Mouse (Mus musculus) kidney, embryonic 14.5 days (tissue): ENCODE results near the gene Cxcr1. TPM values are rescaled to one million over a fixed set of nuclear protein-coding genes. Genes with fewer than 3 reads are reported as not detected.
A peak's percentile ranks its signal among the peaks of the same experiment; 100 is the strongest.

Source experiments
- ATAC-seq: fragments of 200-750 bp; cut with Nextera tagmentation; 2 replicates; pipeline ENCODE4 v1.8.0; 2017; ENCODE audit warnings: moderate number of reproducible peaks, mild to moderate bottlenecking, moderate TSS enrichment, moderate library complexity; ENCODE audit not compliant: low FRiP score, low TSS enrichment
- H3K27ac ChIP-seq: fragments of 300-500 bp; sonication (generic); 2 replicates; pipeline ENCODE4 v1.5.1; 2014; ENCODE audit warnings: low read depth, mild to moderate bottlenecking, low read length, moderate library complexity, mixed read lengths
- H3K27me3 ChIP-seq: fragments of 300-500 bp; sonication (generic); 2 replicates; pipeline ENCODE4 v1.6.1; 2014; ENCODE audit warnings: mild to moderate bottlenecking, low read length; ENCODE audit not compliant: control insufficient read depth, insufficient read depth
- H3K36me3 ChIP-seq: fragments of 300-500 bp; sonication (generic); 2 replicates; pipeline ENCODE4 v1.6.1; 2014; ENCODE audit warnings: low read length, mixed read lengths; ENCODE audit not compliant: control insufficient read depth, insufficient read depth
- H3K4me1 ChIP-seq: fragments of 300-500 bp; sonication (generic); 2 replicates; pipeline ENCODE4 v1.6.1; 2014; ENCODE audit warnings: low read length, mixed read lengths; ENCODE audit not compliant: control insufficient read depth, insufficient read depth
- H3K4me2 ChIP-seq: fragments of 300-500 bp; sonication (generic); replicated peaks from 2 replicates; pipeline ENCODE4 v1.6.1; 2014; ENCODE audit warnings: low read depth, mild to moderate bottlenecking, low read length
- H3K4me3 ChIP-seq: fragments of 300-500 bp; sonication (generic); 2 replicates; pipeline ENCODE4 v1.5.1; 2014; ENCODE audit warnings: mild to moderate bottlenecking, low read length
- H3K9ac ChIP-seq: fragments of 300-500 bp; sonication (generic); 2 replicates; pipeline ENCODE4 v1.6.1; 2014; ENCODE audit warnings: low read depth, mild to moderate bottlenecking, low read length, moderate library complexity
- H3K9me3 ChIP-seq: fragments of 300-500 bp; sonication (generic); 2 replicates; pipeline ENCODE4 v1.6.1; 2016; ENCODE audit warnings: low read length; ENCODE audit not compliant: control insufficient read depth
- WGBS: fragments of 180-500 bp; shearing (Covaris S2); extraction: QIAGEN DNeasy Blood & Tissue Kit; methylation state at CpG from one replicate; pipeline ENCODE4 v1.1.7; 2014; 5-methylcytosine and 5-hydroxymethylcytosine counted together
- polyA plus RNA-seq: library from polyadenylated mRNA; unstranded; fragments of >200 nt; fragmentation: Nextera tagmentation; extraction: Ambion mirVana; gene quantifications from 2 replicates; pipeline ENCODE4 v1.2.1, GENCODE M21; 2014

Gene Cxcr1
- polyA plus RNA-seq: not detected in 2 replicates

DNA sequence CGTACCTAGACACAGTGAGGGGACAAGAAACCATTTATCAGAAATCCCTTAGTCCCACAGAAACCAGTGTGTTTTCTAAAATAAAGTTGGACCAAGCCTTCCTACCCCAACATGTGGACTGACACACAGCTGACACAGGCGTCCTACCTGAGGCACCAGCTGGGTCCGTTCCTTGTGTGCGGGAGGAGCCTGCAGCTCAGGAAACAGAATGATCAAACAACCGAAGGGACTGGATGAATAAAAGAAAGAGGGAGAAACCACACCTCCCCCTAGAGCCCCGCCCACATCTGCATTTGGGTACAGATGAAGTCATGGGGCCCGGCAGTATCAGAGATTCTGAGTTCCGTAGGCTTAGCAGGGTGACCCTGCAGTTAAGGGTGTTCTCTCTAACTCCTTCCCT, at the start of gene Cxcr1:
TSS of gene Cxcr1 (minus strand) at position 187 of the 400 bp plus-strand sequence.
- Histone ChIP-seq H3K27me3 (no peaks in the 10 kb centered on the region), H3K27ac (no peak within 1 kb of the TSS), H3K36me3 (no peaks in the 10 kb centered on the region), H3K4me1 (no peaks in the 10 kb centered on the region), H3K4me3 (no peak within 1 kb of the TSS), H3K9ac (no peak within 1 kb of the TSS), H3K4me2 (no peak within 1 kb of the TSS), H3K9me3 (no peaks in the 10 kb centered on the region)
- WGBS: 59% methylated on average over 8 of the region's 8 CpGs
- ATAC-seq: no peak

DNA sequence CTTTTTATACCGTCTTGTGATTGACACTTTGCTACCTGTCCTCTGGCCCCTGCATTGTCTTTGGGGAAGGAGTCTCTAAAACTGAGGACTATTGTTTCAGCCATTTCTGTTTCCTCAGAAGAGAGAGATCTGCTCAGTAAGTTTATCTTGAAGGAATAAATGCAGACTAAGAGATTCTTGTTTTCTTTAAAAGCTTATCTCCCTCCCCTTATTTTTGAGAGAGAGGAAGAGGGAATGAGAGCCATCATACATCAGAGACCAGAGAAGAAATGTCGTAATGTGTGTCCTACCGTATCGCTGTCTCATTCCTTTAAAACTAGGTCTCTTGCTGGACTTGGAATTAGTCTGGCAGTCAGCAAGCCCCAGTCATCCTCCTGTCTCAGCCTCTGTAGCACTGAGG, 46.4 kb upstream of the Cxcr1 start:
- no peaks in the 10 kb centered on the region for H3K36me3 ChIP-seq
- H3K27ac ChIP-seq: no peak overlapping the region
- no peak overlapping the region for H3K4me3 ChIP-seq
- no peaks in the 10 kb centered on the region for H3K9me3 ChIP-seq
- H3K4me2 ChIP-seq: no peak overlapping the region; the same call in 1 of the 2 replicates
- no peak for ATAC-seq
- WGBS: 56% methylated on average over 4 of the region's 4 CpGs
- no peak overlapping the region; the same call in 1 of the 2 replicates for H3K9ac ChIP-seq
- no peaks in the 10 kb centered on the region for H3K27me3 ChIP-seq
- peaks cover 34% of the 10 kb centered on the region for H3K4me1 ChIP-seq

DNA sequence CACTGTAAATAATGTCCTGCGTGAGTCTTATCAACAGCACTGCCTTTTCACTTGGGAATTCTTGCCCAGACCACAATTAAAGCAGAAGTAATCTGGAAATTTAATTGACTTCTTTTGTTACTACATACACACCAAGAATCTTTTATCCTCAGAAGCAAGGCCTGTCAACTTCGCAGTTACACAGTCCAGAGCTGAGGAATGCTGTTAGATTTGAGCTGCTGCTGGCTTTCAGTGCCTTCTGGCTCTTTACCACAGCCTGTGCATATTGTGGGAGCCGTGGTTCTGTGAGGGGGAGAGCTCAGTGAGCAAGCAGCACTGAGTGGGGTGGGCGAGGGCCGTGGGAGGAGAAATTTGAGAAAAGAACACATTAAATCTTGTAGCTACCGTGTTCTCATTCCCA, 45.9 kb upstream of the Cxcr1 start:
- Histone ChIP-seq H3K36me3 (no peaks in the 10 kb centered on the region), H3K9ac (no peak overlapping the region; the same call in 1 of the 2 replicates), H3K4me3 (no peak overlapping the region), H3K27ac (peak overlapping the region; percentile 30; the same call in 1 of the 2 replicates), H3K9me3 (no peaks in the 10 kb centered on the region), H3K4me1 (peaks cover 34% of the 10 kb centered on the region), H3K27me3 (no peaks in the 10 kb centered on the region), H3K4me2 (no peak overlapping the region; the same call in 1 of the 2 replicates)
- 26% methylated on average over 6 of the region's 6 CpGs for WGBS
- no peak for ATAC-seq

DNA sequence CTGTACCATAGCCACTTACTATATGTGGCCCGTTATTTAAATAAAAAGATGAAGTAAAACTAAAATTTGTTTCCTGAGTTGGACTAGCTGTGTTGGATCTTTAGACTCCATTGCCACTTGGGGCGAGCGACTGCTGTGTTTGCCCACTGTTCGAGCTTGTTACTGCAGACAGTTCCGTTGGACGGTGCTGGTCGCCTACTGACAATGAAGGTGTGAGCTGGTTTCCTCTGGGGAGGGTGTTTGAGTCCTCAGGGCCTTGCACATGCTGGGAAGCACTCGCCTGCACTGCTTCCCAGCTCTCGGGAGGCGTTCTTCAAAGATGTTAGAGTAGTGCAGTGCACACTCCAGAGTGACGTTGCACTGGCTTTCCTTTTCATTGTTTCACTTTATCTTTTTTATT, 45.2 kb upstream of the Cxcr1 start:
- Histone ChIP-seq H3K9ac (no peak overlapping the region), H3K36me3 (no peaks in the 10 kb centered on the region)
- WGBS: 57% methylated on average over 11 of the region's 11 CpGs

DNA sequence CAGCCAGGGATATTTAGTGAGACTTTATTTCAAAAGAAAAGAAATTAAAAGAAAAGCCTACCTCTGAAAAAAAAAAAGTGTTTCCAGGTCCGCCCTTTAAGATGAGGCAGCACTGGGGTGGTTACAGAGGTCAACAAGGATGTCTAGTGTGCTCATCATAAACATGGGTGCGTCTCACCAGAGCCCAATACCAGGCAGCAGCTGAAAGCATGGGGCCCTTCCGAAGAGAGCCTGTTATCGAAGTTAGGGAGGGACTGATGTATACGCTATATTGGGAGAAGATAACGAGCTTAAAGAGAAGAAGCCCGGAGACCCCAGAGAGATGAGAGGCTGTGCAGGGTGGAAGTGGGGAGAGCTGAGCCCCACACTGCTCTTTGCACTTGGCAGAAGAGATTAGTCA, 44.7 kb upstream of the Cxcr1 start:
- Histone ChIP-seq H3K4me3 (peak overlapping the region; percentile 13; the same call in 1 of the 2 replicates), H3K27me3 (no peaks in the 10 kb centered on the region), H3K9me3 (no peaks in the 10 kb centered on the region), H3K27ac (no peak overlapping the region; the same call in 1 of the 2 replicates), H3K4me1 (peaks cover 34% of the 10 kb centered on the region), H3K36me3 (no peaks in the 10 kb centered on the region), H3K4me2 (peak overlapping the region; percentile 75), H3K9ac (peak overlapping the region; percentile 28; the same call in 1 of the 2 replicates)
- no peak for ATAC-seq
- WGBS: 66% methylated on average over 7 of the region's 7 CpGs

More for the DNA sequence above, 45.2 kb upstream of the Cxcr1 start:
- Histone ChIP-seq H3K27me3 (no peaks in the 10 kb centered on the region), H3K4me3 (peak overlapping the region; percentile 13; the same call in 1 of the 2 replicates), H3K4me1 (peaks cover 34% of the 10 kb centered on the region), H3K4me2 (peak overlapping the region; percentile 75), H3K9me3 (no peaks in the 10 kb centered on the region), H3K27ac (no peak overlapping the region; the same call in 1 of the 2 replicates)
- ATAC-seq: no peak

DNA sequence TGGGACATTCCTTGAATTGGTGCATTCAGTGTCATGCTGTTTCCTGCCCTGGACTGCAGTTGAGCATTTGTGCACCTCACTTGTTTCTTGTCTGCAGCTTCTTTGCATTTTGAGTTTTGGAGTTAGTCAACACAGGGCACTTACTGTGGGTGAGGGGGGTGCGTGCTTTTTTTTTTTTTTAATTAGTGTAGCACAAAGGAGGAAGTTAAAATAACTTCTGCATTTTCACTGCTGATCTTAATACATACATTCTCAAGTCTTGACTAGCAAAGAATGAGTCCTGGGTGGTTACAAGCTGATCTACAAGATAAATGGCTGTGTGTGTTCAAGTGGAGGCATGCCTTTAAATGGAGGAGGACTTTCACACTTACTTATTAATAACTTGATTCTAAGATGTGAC, 43.7 kb upstream of the Cxcr1 start:
- Histone ChIP-seq H3K9me3 (no peaks in the 10 kb centered on the region), H3K27ac (no peak overlapping the region), H3K4me3 (peak overlapping the region; percentile 87), H3K36me3 (no peaks in the 10 kb centered on the region), H3K27me3 (no peaks in the 10 kb centered on the region), H3K4me1 (peaks cover 34% of the 10 kb centered on the region), H3K4me2 (peak overlapping the region; percentile 75), H3K9ac (peak overlapping the region; percentile 92)
- WGBS: 60% methylated on average over 1 of the region's 1 CpGs
- no peak for ATAC-seq

DNA sequence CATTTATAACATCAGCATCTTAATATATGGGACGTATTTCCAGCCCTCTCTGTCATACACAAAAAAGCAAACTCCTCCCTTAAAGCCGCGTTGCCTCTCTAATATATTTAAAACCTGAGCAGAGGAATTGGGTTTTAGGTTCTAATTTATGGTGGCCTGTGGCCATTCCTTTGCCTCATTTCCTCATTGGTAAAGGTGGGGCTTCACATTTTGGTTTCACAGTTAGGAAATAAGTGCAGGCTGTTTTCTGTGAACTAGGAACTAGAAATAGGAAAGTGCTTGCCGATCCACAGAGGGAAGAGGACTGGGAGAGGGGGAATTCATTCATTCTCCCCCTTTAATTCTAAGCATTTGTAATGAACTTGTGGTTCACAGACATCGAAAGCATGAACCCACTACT, 43.2 kb upstream of the Cxcr1 start:
- WGBS: 29% methylated on average over 5 of the region's 5 CpGs
- no peaks in the 10 kb centered on the region for H3K27me3 ChIP-seq
- no peaks in the 10 kb centered on the region for H3K36me3 ChIP-seq
- H3K27ac ChIP-seq: no peak overlapping the region
- peaks cover 34% of the 10 kb centered on the region for H3K4me1 ChIP-seq
- ATAC-seq: no peak
- no peaks in the 10 kb centered on the region for H3K9me3 ChIP-seq
- peak overlapping the region; percentile 92 for H3K9ac ChIP-seq
- peak overlapping the region; percentile 75 for H3K4me2 ChIP-seq
- peak overlapping the region; percentile 87 for H3K4me3 ChIP-seq

DNA sequence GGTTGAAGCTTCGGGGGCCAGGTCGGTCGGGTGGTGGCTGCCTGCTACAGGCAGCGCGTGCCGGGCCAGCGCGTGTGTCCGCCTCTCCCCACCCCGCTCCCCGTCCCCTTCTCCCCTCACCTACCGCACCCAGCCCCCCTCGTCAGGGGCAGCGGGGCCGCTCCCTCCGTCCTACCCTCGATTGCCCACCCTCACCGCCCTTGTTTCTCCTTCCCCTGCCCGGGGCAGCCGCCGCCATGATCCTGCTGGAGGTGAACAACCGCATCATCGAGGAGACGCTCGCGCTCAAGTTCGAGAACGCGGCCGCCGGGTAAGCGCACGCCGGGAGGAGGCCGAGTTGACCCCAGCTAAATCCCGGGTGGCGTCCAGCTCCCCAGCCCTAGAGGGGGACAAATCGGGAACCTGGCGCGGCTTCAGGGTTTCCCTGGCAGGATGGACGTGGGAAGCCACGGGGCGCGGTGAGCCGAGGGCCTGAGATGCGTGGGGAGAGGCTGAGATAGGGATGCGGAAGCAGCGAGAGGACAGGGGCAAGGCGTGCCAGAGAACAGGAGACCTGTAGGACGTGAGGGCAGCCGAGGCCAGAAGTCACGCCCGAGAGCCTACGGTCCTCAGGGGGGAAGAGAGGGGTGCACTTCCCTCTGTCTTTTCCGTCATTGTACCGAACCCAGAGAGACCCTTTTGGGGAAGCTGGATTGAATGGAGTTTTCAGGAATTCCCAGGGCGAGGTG, 42.3 kb upstream of the Cxcr1 start:
- peak; percentile 43; the same call in 1 of the 2 replicates for ATAC-seq
- Histone ChIP-seq H3K9me3 (no peaks in the 10 kb centered on the region), H3K4me2 (peak overlapping the region; percentile 75), H3K27me3 (no peaks in the 10 kb centered on the region), H3K4me3 (peak overlapping the region; percentile 87), H3K36me3 (no peaks in the 10 kb centered on the region), H3K27ac (peak overlapping the region; percentile 79), H3K4me1 (peaks cover 34% of the 10 kb centered on the region), H3K9ac (peak overlapping the region; percentile 92)
- WGBS: under 1% methylated on average over 55 of the region's 57 CpGs

DNA sequence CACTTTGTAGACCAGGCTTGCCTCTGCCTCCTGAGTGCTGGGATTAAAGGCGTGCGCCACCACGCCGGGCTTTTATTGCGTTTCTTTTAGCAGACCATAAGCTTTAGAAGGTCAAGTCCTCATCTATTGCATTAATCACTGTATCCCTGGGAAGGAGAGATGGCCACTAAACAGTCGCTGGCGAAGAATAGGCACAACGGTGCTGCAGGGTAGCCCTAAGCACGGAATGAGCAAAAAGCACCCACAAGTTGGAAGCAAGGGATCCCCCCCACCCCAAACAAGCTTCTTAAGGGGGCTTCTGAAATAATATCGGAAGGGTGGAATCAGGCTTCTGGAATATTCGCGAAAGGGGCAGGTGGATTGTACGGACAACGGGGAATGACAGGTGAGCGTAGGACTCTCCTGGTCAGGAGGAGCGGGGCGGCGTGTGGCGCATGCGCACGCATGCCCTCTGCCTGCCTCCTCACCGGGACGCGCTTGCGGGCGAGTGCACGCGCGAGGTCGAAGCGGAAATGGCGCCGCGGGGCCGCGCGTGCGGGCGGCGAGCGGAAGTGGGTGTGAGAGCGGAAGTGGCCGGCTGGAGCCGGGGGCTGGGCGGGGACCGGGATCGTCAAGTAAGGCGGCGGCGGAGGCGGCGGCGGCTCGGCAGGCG, 41.6 kb upstream of the Cxcr1 start, which contains the start of gene Arpc2:
TSS of gene Arpc2 (plus strand) at position 147 of the 652 bp plus-strand sequence.
- Histone ChIP-seq H3K4me3 (peak within 1 kb of the TSS; percentile 87), H3K36me3 (no peaks in the 10 kb centered on the region), H3K27ac (peak within 1 kb of the TSS; percentile 79), H3K27me3 (no peaks in the 10 kb centered on the region), H3K4me1 (peaks cover 34% of the 10 kb centered on the region), H3K9me3 (no peaks in the 10 kb centered on the region), H3K9ac (peak within 1 kb of the TSS; percentile 92), H3K4me2 (peak within 1 kb of the TSS; percentile 75)
- under 1% methylated on average over 45 of the region's 55 CpGs for WGBS
- peak; percentile 94 for ATAC-seq
